Mouse (Mus musculus) forebrain, embryonic 11.5 days (tissue): Measurements from ENCODE around the gene Gm4631. TPM values are rescaled to one million over a fixed set of nuclear protein-coding genes. Genes with fewer than 3 reads are reported as not detected.
"Not testable (repeated sequence)": the region's sequence is repeated elsewhere in the genome, so short reads cannot be mapped to it uniquely, and the experiment has no call there.

Experiments
- ATAC-seq: fragments of 200-750 bp; cut with Nextera tagmentation; replicated peaks from 2 replicates; pipeline ENCODE4 v1.8.0; 2017; ENCODE audit warnings: moderate TSS enrichment; ENCODE audit not compliant: low FRiP score
- DNase-seq: peaks from one replicate; pipeline ENCODE4 v3.0.0-alpha.2; 2017; ENCODE audit warnings: low spot score
- H3K27ac ChIP-seq: fragments of 300-500 bp; sonication (generic); 2 replicates; pipeline ENCODE4 v1.5.1; 2014; ENCODE audit warnings: low read depth, low read length
- H3K27me3 ChIP-seq: fragments of 300-500 bp; sonication (generic); 2 replicates; pipeline ENCODE4 v1.6.1; 2014; ENCODE audit warnings: mild to moderate bottlenecking, low read length, mixed read lengths; ENCODE audit not compliant: control insufficient read depth, insufficient read depth
- H3K36me3 ChIP-seq: fragments of 300-500 bp; sonication (generic); 2 replicates; pipeline ENCODE4 v1.6.1; 2014; ENCODE audit warnings: mild to moderate bottlenecking, low read length, moderate library complexity, mixed read lengths; ENCODE audit not compliant: control insufficient read depth, insufficient read depth
- H3K4me1 ChIP-seq: fragments of 300-500 bp; sonication (generic); replicated peaks from 2 replicates; pipeline ENCODE4 v1.6.1; 2014; ENCODE audit warnings: low read length, mixed read lengths; ENCODE audit not compliant: control insufficient read depth, insufficient read depth
- H3K4me2 ChIP-seq: fragments of 300-500 bp; sonication (generic); 2 replicates; pipeline ENCODE4 v1.6.1; 2014; ENCODE audit warnings: low read depth, mild to moderate bottlenecking, low read length, moderate library complexity, mixed read lengths; ENCODE audit not compliant: severe bottlenecking
- H3K4me3 ChIP-seq: fragments of 300-500 bp; sonication (generic); 2 replicates; pipeline ENCODE4 v1.5.1; 2014; ENCODE audit warnings: low read depth, low read length
- H3K9ac ChIP-seq: fragments of 300-500 bp; sonication (generic); 2 replicates; pipeline ENCODE4 v1.6.1; 2014; ENCODE audit warnings: low read length
- H3K9me3 ChIP-seq: fragments of 300-500 bp; sonication (generic); 2 replicates; pipeline ENCODE4 v1.6.1; 2016; ENCODE audit warnings: low read length, mixed read lengths; ENCODE audit not compliant: control insufficient read depth
- WGBS: fragments of 180-500 bp; shearing (Covaris S2); extraction: QIAGEN DNeasy Blood & Tissue Kit; methylation state at CpG from one replicate; pipeline ENCODE4 v1.1.7; 2014; 5-methylcytosine and 5-hydroxymethylcytosine counted together
- polyA plus RNA-seq: library from polyadenylated mRNA; unstranded; fragments of >200 nt; fragmentation: Nextera tagmentation; extraction: Ambion mirVana; gene quantifications from 2 replicates; pipeline ENCODE4 v1.2.1, GENCODE M21; 2014

The Gm4631 gene
- 22.9 and 26.6 TPM in 2 replicates for polyA plus RNA-seq

DNA sequence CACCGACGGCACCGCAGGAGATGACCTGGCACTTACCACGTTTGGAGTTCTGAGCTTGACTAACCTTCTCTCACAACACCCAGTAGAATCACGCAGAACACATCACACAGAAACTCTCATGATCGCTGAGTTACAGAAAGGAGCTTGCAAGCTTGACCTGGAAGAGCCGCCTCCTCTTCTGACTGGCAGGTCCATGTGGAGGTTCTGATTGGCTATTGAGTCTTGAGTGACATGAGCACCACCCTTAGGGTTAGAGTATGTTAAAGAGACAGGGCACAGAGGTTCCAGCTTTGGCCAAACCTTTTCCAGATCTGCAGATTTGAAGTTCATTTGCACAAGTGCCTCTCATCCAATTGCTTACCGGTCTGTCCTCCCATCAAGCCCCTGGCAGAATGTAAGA lies at the start of gene Gm4631:
Gm4631 (minus strand) TSS at position 101 of the 400 bp plus-strand sequence.
- whole genome bisulfite sequencing, result no CpG with 5 or more reads among the region's 8 CpGs
- not testable (repeated sequence) for H3K36me3 ChIP-seq, H3K27me3 ChIP-seq, H3K9me3 ChIP-seq, H3K4me2 ChIP-seq, ATAC-seq, H3K9ac ChIP-seq, DNase-seq, H3K4me3 ChIP-seq, H3K4me1 ChIP-seq, H3K27ac ChIP-seq

DNA sequence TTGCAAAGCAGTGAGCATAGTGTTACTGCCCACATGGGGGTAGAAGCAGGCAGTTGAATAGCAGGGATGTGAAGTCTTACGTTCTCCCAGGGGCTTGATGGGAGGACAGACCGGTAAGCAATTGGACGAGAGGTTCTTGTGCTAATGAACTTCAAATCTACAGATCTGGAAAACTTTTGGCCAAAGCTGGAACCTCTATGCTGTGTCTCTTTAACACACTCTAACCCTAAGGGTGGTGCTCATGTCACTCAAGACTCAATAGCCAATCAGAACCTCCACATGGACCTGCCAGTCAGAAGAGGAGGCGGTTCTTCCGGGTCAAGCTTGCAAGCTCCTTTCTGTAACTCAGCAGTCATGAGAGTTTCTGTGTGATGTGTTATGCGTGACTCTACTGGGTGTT lies 34.1 kb upstream of the Gm4631 start, which contains the start of gene Zfp968:
Zfp968 (plus strand) TSS at position 301 of the 400 bp plus-strand sequence.
- H3K36me3 ChIP-seq, ATAC-seq, H3K27ac ChIP-seq, H3K9ac ChIP-seq, H3K27me3 ChIP-seq, DNase-seq, H3K4me1 ChIP-seq, H3K9me3 ChIP-seq, H3K4me2 ChIP-seq, H3K4me3 ChIP-seq: not testable (repeated sequence)
- WGBS, result no CpG with 5 or more reads among the region's 6 CpGs

DNA sequence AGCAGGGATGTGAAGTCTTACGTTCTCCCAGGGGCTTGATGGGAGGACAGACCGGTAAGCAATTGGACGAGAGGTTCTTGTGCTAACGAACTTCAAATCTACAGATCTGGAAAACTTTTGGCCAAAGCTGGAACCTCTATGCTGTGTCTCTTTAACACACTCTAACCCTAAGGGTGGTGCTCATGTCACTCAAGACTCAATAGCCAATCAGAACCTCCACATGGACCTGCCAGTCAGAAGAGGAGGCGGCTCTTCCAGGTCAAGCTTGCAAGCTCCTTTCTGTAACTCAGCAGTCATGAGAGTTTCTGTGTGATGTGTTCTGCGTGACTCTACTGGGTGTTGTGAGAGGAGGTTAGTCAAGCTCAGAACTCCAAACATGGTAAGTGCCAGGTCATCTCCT lies 63.2 kb downstream of the Gm4631 start, which contains the start of gene Gm14440:
Gm14440 (plus strand) TSS at position 301 of the 400 bp plus-strand sequence.
- ATAC-seq, H3K4me1 ChIP-seq, H3K27ac ChIP-seq, H3K36me3 ChIP-seq, H3K4me2 ChIP-seq, H3K9ac ChIP-seq, H3K27me3 ChIP-seq, DNase-seq, H3K4me3 ChIP-seq, H3K9me3 ChIP-seq: not testable (repeated sequence)
- WGBS, result no CpG with 5 or more reads among the region's 6 CpGs

Other genes starting within 250 kb of the Gm4631 start
- 7.2 and 9.2 TPM in 2 replicates for gene Gm14399, start 196.2 kb downstream of the Gm4631 start, polyA plus RNA-seq
- 0.97 and 1.3 TPM in 2 replicates for gene Gm14443, start 162.3 kb downstream of the Gm4631 start, polyA plus RNA-seq
- 4.0 and 9.1 TPM in 2 replicates for gene Gm14391, start 131.3 kb downstream of the Gm4631 start, polyA plus RNA-seq
- gene Gm14440, start 63.1 kb downstream of the Gm4631 start, polyA plus RNA-seq, result 1.6 and 7.9 TPM in 2 replicates
- gene Zfp968, start 34.2 kb upstream of the Gm4631 start, polyA plus RNA-seq, result 6.1 and 6.8 TPM in 2 replicates
- 21.7 and 29.3 TPM in 2 replicates for gene Gm4724, start 97.6 kb upstream of the Gm4631 start, polyA plus RNA-seq
- 7.2 and 7.4 TPM in 2 replicates for gene Zfp965, start 131.8 kb upstream of the Gm4631 start, polyA plus RNA-seq